Mouse (Mus musculus): ENCODE measurements at regions not wholly inside any gene's neighbourhood (a gene's known extent, or its start where the extent isn't known, plus 50 kb on each side); places are given as distances from the start of the nearest gene placed in this dataset.
"Not testable (repeated sequence)": the region's sequence is repeated elsewhere in the genome, so short reads cannot be mapped to it uniquely, and the experiment has no call there.

GRCm38 (mm10) chr2:166322668-166323043 lies 167.2 kb upstream of the Sulf2 start:
- DNase-seq (ENCODE audit: low spot score), result no peak

GRCm38 (mm10) chr2:166321992-166322667 lies 166.7 kb upstream of the Sulf2 start:
- no peak for DNase-seq (ENCODE audit: low spot score)

DNA sequence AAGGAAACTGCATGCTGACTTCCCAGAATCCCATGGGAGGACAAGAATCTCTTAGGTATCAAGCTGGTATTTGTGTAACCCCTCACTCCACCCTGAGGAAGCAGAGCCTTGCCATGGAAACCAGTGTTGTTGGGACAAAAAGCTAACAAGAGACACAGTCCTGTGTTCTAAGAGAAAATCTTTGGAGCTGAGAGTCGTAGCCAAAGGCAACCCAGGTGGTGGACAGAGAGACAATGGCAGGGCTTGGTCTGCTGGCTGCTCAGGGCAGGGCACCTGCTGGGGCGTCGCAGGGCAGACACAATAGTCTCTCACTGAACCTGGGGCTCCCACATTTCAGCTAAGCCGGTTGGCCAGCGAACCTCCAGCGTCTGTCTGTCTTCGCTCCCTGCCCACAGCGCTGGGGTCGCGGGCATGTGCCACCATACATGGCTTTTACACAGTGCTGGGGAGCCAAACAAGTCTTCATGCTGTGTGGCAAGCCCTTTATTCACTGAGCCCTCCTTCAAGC lies 161.0 kb upstream of the Sulf2 start:
- no peak for DNase-seq (ENCODE audit: low spot score)

- DNase-seq (ENCODE audit: low spot score), result no peak
These were observed 155.0 kb upstream of the Sulf2 start for GRCm38 (mm10) chr2:166310438-166310837.

- no peak for DNase-seq (ENCODE audit: low spot score)
These were observed 154.4 kb upstream of the Sulf2 start for GRCm38 (mm10) chr2:166309882-166310281.

GRCm38 (mm10) chr2:166307551-166307950 lies 152.1 kb upstream of the Sulf2 start:
- no peak for DNase-seq (ENCODE audit: low spot score)

DNA sequence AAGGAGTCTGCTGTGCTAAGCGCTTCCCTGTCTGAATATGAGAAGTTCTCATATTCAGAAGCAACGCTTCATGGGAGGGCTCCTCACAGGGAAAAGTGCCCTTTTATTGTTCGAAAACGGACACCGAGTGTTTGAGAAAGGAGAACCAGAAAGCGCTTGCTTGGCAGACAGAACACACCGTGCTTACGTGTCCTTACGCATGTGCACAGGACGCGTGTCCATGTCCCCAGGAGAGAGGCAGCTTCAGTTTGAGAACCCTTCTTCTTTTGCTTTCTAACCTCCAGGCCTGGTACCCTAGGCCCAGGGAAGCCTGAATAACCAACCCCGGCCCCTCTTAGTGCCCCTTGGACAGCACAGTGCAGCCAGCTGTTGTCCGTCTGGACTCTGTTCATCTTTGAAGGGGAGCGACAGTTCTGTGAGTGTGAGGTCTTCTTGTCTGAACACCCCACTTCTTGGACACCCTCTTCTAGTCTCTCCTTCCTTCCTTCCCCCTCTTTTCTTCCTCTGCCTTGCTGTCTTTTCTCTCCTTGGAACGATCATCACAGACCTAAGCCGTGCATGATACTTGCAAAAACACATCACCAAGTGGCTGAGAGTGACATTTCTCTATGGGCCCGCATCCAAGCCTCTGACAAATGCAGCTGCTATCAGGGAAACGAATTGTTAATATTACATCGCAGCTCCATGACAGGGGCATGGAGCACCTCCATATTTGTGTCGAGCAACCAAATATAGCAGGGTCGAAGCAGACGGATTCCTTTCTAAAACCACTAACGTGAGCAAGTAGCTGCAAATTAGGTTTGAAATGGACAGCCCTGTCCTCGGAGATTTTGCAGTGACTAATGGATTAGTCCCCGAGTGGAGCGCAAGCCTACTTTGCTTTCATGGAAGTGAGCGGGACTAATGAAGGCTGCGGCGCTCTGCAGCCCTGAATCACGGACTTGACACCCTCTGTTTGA lies 149.9 kb upstream of the Sulf2 start:
- DNase-seq (ENCODE audit: low spot score), result no peak

GRCm38 (mm10) chr2:166303854-166304253 lies 148.4 kb upstream of the Sulf2 start:
- DNase-seq (ENCODE audit: low spot score), result no peak

DNA sequence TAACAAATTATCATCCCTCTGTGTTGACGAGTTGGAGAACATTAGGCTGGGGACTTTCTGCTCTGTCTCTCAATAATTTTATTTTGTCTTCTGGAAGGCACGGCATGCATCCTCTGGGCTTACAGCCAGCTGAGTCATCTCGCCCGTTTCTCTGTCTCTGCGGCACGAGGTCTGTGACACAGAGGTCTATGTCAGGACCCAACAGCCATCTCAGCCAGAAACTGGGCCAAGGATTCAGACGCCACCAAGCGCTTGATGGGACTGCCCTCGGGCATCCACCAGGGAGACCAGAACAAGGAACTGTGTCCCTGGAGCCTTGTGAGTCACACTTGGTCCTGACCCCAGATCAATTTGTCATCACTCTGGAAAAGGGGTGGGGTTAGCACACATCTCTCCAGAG lies 145.7 kb upstream of the Sulf2 start:
- DNase-seq (ENCODE audit: low spot score), result peak; percentile 81

- no peak for DNase-seq (ENCODE audit: low spot score)
These were observed 139.2 kb upstream of the Sulf2 start for GRCm38 (mm10) chr2:166294672-166295071.

GRCm38 (mm10) chr2:166292987-166293386 lies 137.5 kb upstream of the Sulf2 start:
- no peak for DNase-seq (ENCODE audit: low spot score)

GRCm38 (mm10) chr2:166291266-166291665 lies 135.8 kb upstream of the Sulf2 start:
- DNase-seq (ENCODE audit: low spot score), result no peak

- DNase-seq (ENCODE audit: low spot score), result no peak
These were observed 135.4 kb upstream of the Sulf2 start for GRCm38 (mm10) chr2:166290826-166291225.

DNA sequence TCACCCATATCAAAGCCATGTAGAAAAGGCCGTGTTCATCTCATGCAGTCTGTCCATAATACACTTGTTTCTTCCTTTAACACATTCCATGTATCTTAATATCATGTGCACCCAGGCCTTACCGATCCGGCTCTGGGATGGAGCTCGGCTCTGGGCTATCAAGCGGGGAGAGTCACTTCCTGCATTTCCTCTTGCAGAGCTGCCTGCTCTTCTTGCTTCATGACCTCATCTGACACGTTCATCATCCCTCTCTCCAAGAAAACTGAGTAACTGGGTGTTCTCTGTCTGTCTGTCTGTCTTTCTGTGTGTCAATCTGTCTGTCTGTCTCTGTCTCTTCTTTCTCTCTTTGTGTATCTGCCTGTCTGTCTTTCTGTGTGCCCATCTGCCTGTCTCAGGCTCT lies 133.7 kb upstream of the Sulf2 start:
- DNase-seq (ENCODE audit: low spot score), result no peak

- DNase-seq (ENCODE audit: low spot score), result not testable (repeated sequence)
These were observed 125.7 kb upstream of the Sulf2 start for GRCm38 (mm10) chr2:166281137-166281536.

DNA sequence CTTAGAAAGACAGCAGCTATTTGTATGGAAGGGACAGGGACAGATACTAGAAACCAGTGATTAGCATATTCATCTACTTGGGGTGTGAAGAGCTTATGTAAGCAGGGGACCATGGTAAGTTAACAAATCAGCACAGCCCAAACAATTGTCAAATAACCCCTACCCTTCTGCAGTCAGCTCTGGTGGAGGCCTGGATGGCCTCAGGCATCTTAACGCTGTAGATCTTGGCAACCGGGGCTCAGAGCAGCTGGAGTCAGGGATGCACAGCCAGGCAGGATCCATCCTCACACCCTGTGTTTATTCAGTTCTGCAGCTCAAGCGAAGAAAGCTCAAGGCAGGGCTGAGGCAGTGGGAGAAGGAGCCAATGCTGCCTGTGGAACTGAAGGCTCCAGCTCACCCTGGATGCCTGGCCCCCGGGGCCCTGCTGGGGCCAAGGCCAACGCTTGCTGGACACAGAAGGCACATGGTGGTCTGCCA lies 125.2 kb upstream of the Sulf2 start:
- no peak for DNase-seq (ENCODE audit: low spot score)

- no peak for DNase-seq (ENCODE audit: low spot score)
These were observed 124.2 kb upstream of the Sulf2 start for GRCm38 (mm10) chr2:166279676-166280075.

- no peak for DNase-seq (ENCODE audit: low spot score)
These were observed 119.9 kb upstream of the Sulf2 start for GRCm38 (mm10) chr2:166275398-166275797.

GRCm38 (mm10) chr2:166274016-166274346 lies 118.5 kb upstream of the Sulf2 start:
- no peak for DNase-seq (ENCODE audit: low spot score)

- DNase-seq (ENCODE audit: low spot score), result no peak
These were observed 118.0 kb upstream of the Sulf2 start for GRCm38 (mm10) chr2:166273312-166274015.

GRCm38 (mm10) chr2:166272841-166273240 lies 117.4 kb upstream of the Sulf2 start:
- DNase-seq (ENCODE audit: low spot score), result no peak

DNA sequence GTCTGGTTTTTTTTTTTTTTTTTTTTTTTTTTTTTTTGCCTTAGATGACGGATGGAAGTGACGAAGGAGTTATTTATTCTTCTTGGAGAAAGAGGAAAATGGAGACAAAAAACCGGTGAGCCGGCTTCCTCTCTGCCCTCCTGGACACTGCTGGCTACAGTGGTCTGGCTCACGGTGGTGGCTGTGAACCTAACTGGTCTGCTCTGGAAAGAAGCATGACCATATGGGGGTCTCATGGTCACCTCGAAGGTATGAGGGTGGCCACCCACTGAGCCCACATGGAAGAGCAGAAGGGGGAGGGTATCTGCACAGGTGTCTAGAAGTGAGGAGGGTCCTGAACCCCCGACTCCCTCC lies 116.7 kb upstream of the Sulf2 start:
- DNase-seq (ENCODE audit: low spot score), result no peak

Data from ovary, adult 18-20 months (tissue).